Mouse (Mus musculus) kidney, adult 2 months (tissue): ENCODE data around the gene Mertk. TPM values are rescaled to one million over a fixed set of nuclear protein-coding genes. Genes with fewer than 3 reads are reported as not detected.
"Not testable (repeated sequence)": the region's sequence is repeated elsewhere in the genome, so short reads cannot be mapped to it uniquely, and the experiment has no call there.

Experiments used
- DNase-seq: peaks from one replicate; pipeline ENCODE4 v3.0.0; 2021
- H3K27ac ChIP-seq: fragments of 200-500 bp; 2 replicates; pipeline ENCODE4 v1.5.1; 2012; ENCODE audit warnings: low read depth, low read length, control low read depth, inconsistent platforms; ENCODE audit not compliant: insufficient read depth
- H3K27me3 ChIP-seq: fragments of 200-500 bp; replicated peaks from 2 replicates; pipeline ENCODE4 v1.6.1; 2012; ENCODE audit warnings: mild to moderate bottlenecking, moderate library complexity, low read length, inconsistent platforms; ENCODE audit not compliant: control insufficient read depth, insufficient read depth
- H3K36me3 ChIP-seq: fragments of 200-500 bp; 2 replicates; pipeline ENCODE4 v1.6.1; 2012; ENCODE audit warnings: mild to moderate bottlenecking, moderate library complexity, low read length, inconsistent platforms; ENCODE audit not compliant: control insufficient read depth, insufficient read depth
- H3K4me1 ChIP-seq: fragments of 200-500 bp; 2 replicates; pipeline ENCODE4 v1.6.1; 2011; ENCODE audit warnings: low read length; ENCODE audit not compliant: control insufficient read depth, insufficient read depth
- H3K4me3 ChIP-seq: fragments of 200-500 bp; 2 replicates; pipeline ENCODE4 v1.5.1; 2011; ENCODE audit warnings: mild to moderate bottlenecking, low read depth, low read length, control low read depth; ENCODE audit not compliant: insufficient read depth
- CTCF ChIP-seq: fragments of 200-500 bp; conservative IDR thresholded peaks from 2 replicates; pipeline ENCODE4 v1.5.1; 2011; ENCODE audit warnings: low read depth, mild to moderate bottlenecking, control low read depth, low read length, moderate library complexity, mixed read lengths; ENCODE audit not compliant: insufficient read depth, insufficient read length
- POLR2A ChIP-seq: fragments of 200-500 bp; IDR thresholded peaks from one replicate; pipeline ENCODE4 v1.6.1; 2011; ENCODE audit warnings: low read depth, low read length, control low read depth
- WGBS: fragments of 180-500 bp; shearing (Covaris S2); methylation state at CpG from one replicate; pipeline ENCODE4 v1.1.7; 2018; 5-methylcytosine and 5-hydroxymethylcytosine counted together
- polyA plus RNA-seq: library from polyadenylated mRNA; depleted of rRNA; stranded (reverse); fragments of >200 nt; gene quantifications from 2 replicates; pipeline ENCODE4 v1.2.3, GENCODE M21; 2012; rRNA removed

Mertk gene
- 12.4 and 13.3 TPM in 2 replicates for polyA plus RNA-seq

GRCm38 (mm10) chr2:128698693-128699181, at the start of gene Mertk:
Gene Mertk, plus strand, starts transcription at chr2:128698956.
- Histone ChIP-seq H3K36me3 (no peaks in the 10 kb centered on the region), H3K27me3 (no peaks in the 10 kb centered on the region), H3K27ac (peak within 1 kb of the TSS; percentile 93), H3K4me3 (peak within 1 kb of the TSS; percentile 71), H3K4me1 (peaks cover 14% of the 10 kb centered on the region)
- peak; percentile 98 for DNase-seq
- TF ChIP-seq POLR2A (peak; percentile 93), CTCF (no peak)
- 1% methylated on average over 30 of the region's 30 CpGs for WGBS

- TF ChIP-seq CTCF = no peak
- no peak for TF ChIP-seq POLR2A
- WGBS = 56% methylated on average over 4 of the region's 4 CpGs
- Histone ChIP-seq H3K27ac (no peak overlapping the region), H3K36me3 (peaks cover 4% of the 10 kb centered on the region), H3K27me3 (no peaks in the 10 kb centered on the region), H3K4me3 (no peak overlapping the region), H3K4me1 (no peaks in the 10 kb centered on the region)
- DNase-seq = no peak
Observed at GRCm38 (mm10) chr2:128680661-128681060, 18.1 kb upstream of the Mertk start.

GRCm38 (mm10) chr2:128686921-128687557, 11.7 kb upstream of the Mertk start, which contains the start of gene Anapc1:
Gene Anapc1, minus strand, starts transcription at chr2:128687391.
- WGBS = under 1% methylated on average over 58 of the region's 58 CpGs
- peak; percentile 84 for TF ChIP-seq POLR2A
- no peak for TF ChIP-seq CTCF
- Histone ChIP-seq H3K27me3 (no peaks in the 10 kb centered on the region), H3K4me3 (peak within 1 kb of the TSS; percentile 89), H3K27ac (peak within 1 kb of the TSS; percentile 81), H3K4me1 (0 out of 2 replicates have a peak, but pooled peaks cover 2% of the 10 kb centered on the region), H3K36me3 (no peaks in the 10 kb centered on the region; the same call in 1 of the 2 replicates)
- peak; percentile 93 for DNase-seq

- WGBS = 48% methylated on average over 10 of the region's 10 CpGs
- peak overlapping the region; percentile 89 for H3K4me3 ChIP-seq
- peak overlapping the region; percentile 27; the same call in 1 of the 2 replicates for H3K27ac ChIP-seq
- TF ChIP-seq POLR2A (no peak), CTCF (no peak)
- 0 out of 2 replicates have a peak, but pooled peaks cover 2% of the 10 kb centered on the region for H3K4me1 ChIP-seq
- DNase-seq = no peak
- H3K36me3 ChIP-seq = no peaks in the 10 kb centered on the region; the same call in 1 of the 2 replicates
- no peaks in the 10 kb centered on the region for H3K27me3 ChIP-seq
Observed at GRCm38 (mm10) chr2:128687558-128688120, 11.1 kb upstream of the Mertk start.

- Histone ChIP-seq H3K36me3 (no peaks in the 10 kb centered on the region), H3K4me1 (peaks cover 8% of the 10 kb centered on the region), H3K27me3 (no peaks in the 10 kb centered on the region), H3K27ac (no peak overlapping the region), H3K4me3 (no peak overlapping the region)
- whole genome bisulfite sequencing = 71% methylated on average over 14 of the region's 14 CpGs
- no peak for DNase-seq
- TF ChIP-seq CTCF = no peak
- no peak for TF ChIP-seq POLR2A
Observed at GRCm38 (mm10) chr2:128692336-128692735, 6.4 kb upstream of the Mertk start.

GRCm38 (mm10) chr2:128692771-128693170, 6.0 kb upstream of the Mertk start:
- no peak for TF ChIP-seq POLR2A
- TF ChIP-seq CTCF = no peak
- Histone ChIP-seq H3K27me3 (no peaks in the 10 kb centered on the region), H3K4me3 (no peak overlapping the region), H3K27ac (no peak overlapping the region), H3K4me1 (peaks cover 11% of the 10 kb centered on the region), H3K36me3 (no peaks in the 10 kb centered on the region)
- no peak for DNase-seq
- WGBS = 86% methylated on average over 10 of the region's 10 CpGs

- DNase-seq = no peak
- Histone ChIP-seq H3K4me3 (no peak overlapping the region), H3K4me1 (peaks cover 14% of the 10 kb centered on the region), H3K27me3 (no peaks in the 10 kb centered on the region), H3K36me3 (no peaks in the 10 kb centered on the region), H3K27ac (no peak overlapping the region)
- WGBS = 66% methylated on average over 4 of the region's 4 CpGs
- no peak for TF ChIP-seq POLR2A
- no peak for TF ChIP-seq CTCF
Observed at GRCm38 (mm10) chr2:128693236-128693635, 5.5 kb upstream of the Mertk start.

GRCm38 (mm10) chr2:128693828-128694227, 4.9 kb upstream of the Mertk start:
- WGBS = 74% methylated on average over 3 of the region's 3 CpGs
- not testable (repeated sequence) for H3K27ac ChIP-seq, DNase-seq

More at GRCm38 (mm10) chr2:128693828-128694227, 4.9 kb upstream of the Mertk start:
- not testable (repeated sequence) for H3K27me3 ChIP-seq, H3K4me3 ChIP-seq, H3K36me3 ChIP-seq
- H3K4me1 ChIP-seq = peaks cover 14% of the 10 kb centered on the region
